Mouse (Mus musculus): ENCODE data around the gene Agbl2. TPM values are rescaled to one million over a fixed set of nuclear protein-coding genes. Genes with fewer than 3 reads are reported as not detected.

Gene Agbl2
- polyA plus RNA-seq, 1 experiment from 2014 or later = 0.88 TPM

DNA sequence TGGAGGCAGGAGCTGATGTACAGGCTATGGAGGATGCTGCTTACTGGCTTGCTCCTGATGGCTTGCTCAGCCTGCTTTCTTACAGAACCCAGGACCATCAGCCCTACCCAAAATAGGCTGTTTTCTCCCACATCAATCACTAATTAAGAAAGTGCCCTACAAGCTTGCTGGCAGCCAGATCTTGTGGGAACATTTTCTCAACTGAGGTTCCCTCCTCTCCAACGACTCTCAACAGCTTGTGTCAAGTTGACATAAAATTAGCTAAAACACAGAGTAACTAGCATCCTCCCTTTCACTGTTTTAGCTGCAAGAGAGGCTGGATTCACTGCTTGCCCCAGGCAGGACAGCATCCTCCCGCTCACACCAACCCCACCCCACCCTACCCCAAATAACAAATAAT lies 99.3 kb downstream of the Agbl2 start:
- WGBS = 83% methylated on average over 2 of the region's 2 CpGs
- H3K27me3 ChIP-seq (replicated peaks; ENCODE audit: low read depth, poor library complexity, severe bottlenecking) = peaks cover 65% of the 10 kb centered on the region

More for the DNA sequence above, 99.3 kb downstream of the Agbl2 start:
- Histone ChIP-seq H3K4me3 (no peak overlapping the region), H3K36me3 (replicated peaks) (no peaks in the 10 kb centered on the region), H3K27ac (replicated peaks) (no peak overlapping the region), H3K4me1 (peaks cover 34% of the 10 kb centered on the region), H3K9me3 (no peaks in the 10 kb centered on the region)
- no peak for DNase-seq (ENCODE audit: low spot score)

Other genes starting within 250 kb of the Agbl2 start
- gene Ptprj, start 202.1 kb upstream of the Agbl2 start, polyA plus RNA-seq (2016; fragmentation: Nextera tagmentation; extraction: Ambion mirVana) = 2.4 and 2.7 TPM in 2 replicates
- 71.3 and 73.0 TPM in 2 replicates for gene Nup160, start 105.5 kb upstream of the Agbl2 start, polyA plus RNA-seq (2016; fragmentation: Nextera tagmentation; extraction: Ambion mirVana)
- gene Fnbp4, start 37.4 kb upstream of the Agbl2 start, polyA plus RNA-seq (2016; fragmentation: Nextera tagmentation; extraction: Ambion mirVana) = 121 and 122 TPM in 2 replicates
- 248 and 251 TPM in 2 replicates for gene Mtch2, start 64.4 kb downstream of the Agbl2 start, polyA plus RNA-seq (2016; fragmentation: Nextera tagmentation; extraction: Ambion mirVana)
- 2.8 and 4.9 TPM in 2 replicates for gene C1qtnf4, start 103.1 kb downstream of the Agbl2 start, polyA plus RNA-seq (2016; fragmentation: Nextera tagmentation; extraction: Ambion mirVana)
- 58.1 and 59.4 TPM in 2 replicates for gene Kbtbd4, start 122.0 kb downstream of the Agbl2 start, polyA plus RNA-seq (2016; fragmentation: Nextera tagmentation; extraction: Ambion mirVana)
- 201 and 206 TPM in 2 replicates for gene Ndufs3, start 122.1 kb downstream of the Agbl2 start, polyA plus RNA-seq (2016; fragmentation: Nextera tagmentation; extraction: Ambion mirVana)
- gene Celf1, start 157.7 kb downstream of the Agbl2 start, polyA plus RNA-seq (2016; fragmentation: Nextera tagmentation; extraction: Ambion mirVana) = 139 and 145 TPM in 2 replicates